Mouse (Mus musculus) forebrain, embryonic 13.5 days (tissue): ENCODE measurements at regions not wholly inside any gene's neighbourhood (a gene's known extent, or its start where the extent isn't known, plus 50 kb on each side); places are given as distances from the start of the nearest gene placed in this dataset.

Experiments
- ATAC-seq: fragments of 200-750 bp; cut with Nextera tagmentation; 2 replicates; pipeline ENCODE4 v1.8.0; 2017
- H3K27ac ChIP-seq: fragments of 300-500 bp; sonication (generic); 2 replicates; pipeline ENCODE4 v1.5.1; 2015; ENCODE audit warnings: inconsistent platforms, mild to moderate bottlenecking, moderate library complexity
- H3K27me3 ChIP-seq: fragments of 300-500 bp; sonication (generic); 2 replicates; pipeline ENCODE4 v1.6.1; 2015; ENCODE audit warnings: mild to moderate bottlenecking, inconsistent platforms
- H3K36me3 ChIP-seq: fragments of 300-500 bp; sonication (generic); 2 replicates; pipeline ENCODE4 v1.6.1; 2015; ENCODE audit warnings: mild to moderate bottlenecking, inconsistent platforms; ENCODE audit not compliant: poor library complexity, severe bottlenecking
- H3K4me1 ChIP-seq: fragments of 300-500 bp; sonication (generic); 2 replicates; pipeline ENCODE4 v1.6.1; 2015; ENCODE audit warnings: inconsistent platforms
- H3K4me2 ChIP-seq: fragments of 300-500 bp; sonication (generic); 2 replicates; pipeline ENCODE4 v1.6.1; 2015; ENCODE audit warnings: inconsistent platforms, mild to moderate bottlenecking, moderate library complexity
- H3K4me3 ChIP-seq: fragments of 300-500 bp; sonication (generic); 2 replicates; pipeline ENCODE4 v1.5.1; 2015; ENCODE audit warnings: mild to moderate bottlenecking, inconsistent platforms
- H3K9ac ChIP-seq: fragments of 300-500 bp; sonication (generic); 2 replicates; pipeline ENCODE4 v1.6.1; 2015; ENCODE audit warnings: mild to moderate bottlenecking, inconsistent platforms
- H3K9me3 ChIP-seq: fragments of 300-500 bp; sonication (generic); replicated peaks from 2 replicates; pipeline ENCODE4 v1.6.1; 2016; ENCODE audit warnings: inconsistent platforms
- WGBS: fragments of 180-500 bp; shearing (Covaris S2); methylation state at CpG from one replicate; pipeline ENCODE4 v1.1.7; 2015; 5-methylcytosine and 5-hydroxymethylcytosine counted together

DNA sequence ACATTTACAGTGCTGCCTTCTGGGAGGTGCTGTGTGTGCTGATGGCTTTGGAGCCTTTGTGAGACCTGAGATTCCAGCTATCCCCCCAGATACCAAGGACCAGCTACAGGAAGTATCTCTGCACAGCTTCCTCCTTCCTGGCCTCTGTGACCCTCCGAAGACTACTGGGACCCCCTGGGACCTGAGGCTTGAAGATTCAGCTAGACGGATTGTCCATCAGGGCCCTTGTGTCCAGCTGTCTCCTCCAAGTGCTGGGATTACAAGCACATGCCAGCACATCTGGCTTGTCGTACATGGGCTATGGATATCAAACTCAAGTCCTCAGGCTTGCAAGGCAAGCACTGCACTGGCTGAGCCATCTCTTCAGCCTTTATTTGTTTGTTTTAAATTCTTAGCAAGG, 71.7 kb upstream of the Mpp6 start:
- Histone ChIP-seq H3K4me1 (peaks cover 4% of the 10 kb centered on the region), H3K9ac (no peak overlapping the region), H3K36me3 (no peaks in the 10 kb centered on the region), H3K4me3 (no peak overlapping the region), H3K9me3 (no peaks in the 10 kb centered on the region), H3K4me2 (no peak overlapping the region), H3K27ac (no peak overlapping the region), H3K27me3 (no peaks in the 10 kb centered on the region)
- no peak for ATAC-seq
- 78% methylated on average over 3 of the region's 3 CpGs for WGBS

DNA sequence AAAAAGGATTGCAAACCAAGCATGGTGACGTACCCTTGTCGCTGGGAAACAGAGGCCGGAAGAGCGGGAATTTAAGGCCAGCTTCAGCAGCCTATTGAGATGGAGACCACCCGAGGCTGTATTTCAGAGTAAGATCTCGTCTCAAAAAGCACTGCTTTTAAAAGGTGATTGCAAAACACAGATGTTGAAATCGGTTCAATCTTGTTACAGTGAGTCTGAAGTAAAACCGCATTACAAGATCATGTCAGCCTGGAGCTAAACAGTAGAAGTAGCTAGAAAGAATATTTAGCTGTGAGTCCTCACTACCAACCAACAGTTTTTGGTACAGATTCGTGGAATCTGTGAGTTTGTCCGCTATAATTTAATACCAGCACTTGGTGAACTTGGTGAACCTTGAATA, 69.0 kb upstream of the Mpp6 start:
- no peaks in the 10 kb centered on the region for H3K36me3 ChIP-seq
- no peaks in the 10 kb centered on the region for H3K4me1 ChIP-seq
- no peak overlapping the region for H3K4me3 ChIP-seq
- no peaks in the 10 kb centered on the region for H3K9me3 ChIP-seq
- H3K27me3 ChIP-seq = no peaks in the 10 kb centered on the region
- WGBS = 71% methylated on average over 10 of the region's 10 CpGs
- no peak overlapping the region for H3K4me2 ChIP-seq
- no peak overlapping the region for H3K27ac ChIP-seq
- no peak for ATAC-seq
- no peak overlapping the region for H3K9ac ChIP-seq

DNA sequence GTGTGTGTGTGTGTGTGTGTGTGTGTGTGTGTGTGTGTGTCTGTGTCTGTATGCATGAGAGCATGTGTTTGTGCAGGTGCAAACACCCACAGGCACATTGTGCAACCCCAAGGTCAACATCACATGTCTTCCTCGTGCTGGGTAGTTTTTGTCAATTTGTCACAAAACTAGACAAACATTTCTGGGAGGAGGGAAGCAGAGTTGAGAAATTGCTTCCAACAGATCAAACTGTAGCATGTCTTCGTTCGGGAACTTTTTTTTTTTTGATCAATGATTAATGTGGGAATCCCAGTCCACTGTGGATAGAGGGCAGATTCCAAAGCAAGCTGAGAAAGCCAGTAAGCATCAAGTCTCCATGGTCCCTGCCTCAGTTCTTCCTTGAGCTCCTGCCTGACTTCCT, 67.9 kb upstream of the Mpp6 start:
- H3K4me1 ChIP-seq = no peaks in the 10 kb centered on the region
- no peaks in the 10 kb centered on the region for H3K27me3 ChIP-seq
- no peak for ATAC-seq
- no peaks in the 10 kb centered on the region for H3K9me3 ChIP-seq
- H3K9ac ChIP-seq = no peak overlapping the region
- H3K27ac ChIP-seq = no peak overlapping the region
- H3K36me3 ChIP-seq = no peaks in the 10 kb centered on the region
- no peak overlapping the region for H3K4me3 ChIP-seq
- no peak overlapping the region for H3K4me2 ChIP-seq
- 79% methylated on average over 3 of the region's 3 CpGs for WGBS

DNA sequence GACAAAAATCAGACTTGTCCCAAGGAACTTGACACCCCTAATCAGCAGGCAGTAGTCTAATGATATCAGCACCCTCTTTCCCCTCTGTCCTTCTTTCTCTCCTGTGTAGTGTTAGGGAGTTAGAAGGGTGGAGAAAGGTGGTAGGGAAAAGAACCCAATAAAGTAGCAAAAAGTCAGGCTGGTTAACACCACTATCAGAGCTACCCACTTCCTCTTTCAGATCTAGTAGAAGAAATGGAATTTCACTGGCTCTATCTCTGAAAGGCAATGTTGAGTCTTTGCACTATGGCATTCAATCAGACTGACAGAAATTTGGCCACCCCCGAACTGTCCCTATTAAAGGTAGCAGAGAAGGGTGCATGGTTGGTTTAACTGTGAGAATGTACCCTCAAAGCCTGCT, 65.9 kb upstream of the Mpp6 start:
- no peak overlapping the region for H3K4me2 ChIP-seq
- no peaks in the 10 kb centered on the region for H3K27me3 ChIP-seq
- H3K4me3 ChIP-seq = no peak overlapping the region
- no peaks in the 10 kb centered on the region for H3K36me3 ChIP-seq
- no peak overlapping the region for H3K27ac ChIP-seq
- H3K9ac ChIP-seq = no peak overlapping the region
- no peaks in the 10 kb centered on the region for H3K9me3 ChIP-seq
- no peaks in the 10 kb centered on the region for H3K4me1 ChIP-seq
- WGBS = 64% methylated on average over 1 of the region's 1 CpGs
- no peak for ATAC-seq

DNA sequence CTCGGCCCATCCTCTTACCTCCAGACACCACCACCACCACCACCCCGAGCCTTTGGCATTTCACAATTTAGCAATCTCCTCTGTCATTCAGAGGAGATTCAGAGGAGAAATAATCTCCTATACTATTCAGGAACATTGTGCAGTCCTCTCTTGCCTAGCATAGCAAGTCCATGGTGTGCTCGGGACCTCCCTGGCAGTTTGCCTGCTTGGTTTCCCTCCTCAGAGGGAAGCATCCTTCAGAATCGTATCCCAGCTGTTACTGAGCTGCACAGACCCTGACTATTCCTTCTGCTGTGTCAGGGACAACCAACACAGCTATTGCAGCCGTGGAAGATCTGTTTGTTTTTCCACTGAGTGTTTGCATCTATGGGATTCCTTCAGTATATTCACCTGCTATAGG, 63.3 kb upstream of the Mpp6 start:
- ATAC-seq = no peak
- Histone ChIP-seq H3K36me3 (no peaks in the 10 kb centered on the region), H3K9me3 (no peaks in the 10 kb centered on the region), H3K4me1 (no peaks in the 10 kb centered on the region), H3K27ac (no peak overlapping the region), H3K4me2 (no peak overlapping the region), H3K27me3 (no peaks in the 10 kb centered on the region), H3K9ac (no peak overlapping the region), H3K4me3 (no peak overlapping the region)
- WGBS = 77% methylated on average over 5 of the region's 5 CpGs

DNA sequence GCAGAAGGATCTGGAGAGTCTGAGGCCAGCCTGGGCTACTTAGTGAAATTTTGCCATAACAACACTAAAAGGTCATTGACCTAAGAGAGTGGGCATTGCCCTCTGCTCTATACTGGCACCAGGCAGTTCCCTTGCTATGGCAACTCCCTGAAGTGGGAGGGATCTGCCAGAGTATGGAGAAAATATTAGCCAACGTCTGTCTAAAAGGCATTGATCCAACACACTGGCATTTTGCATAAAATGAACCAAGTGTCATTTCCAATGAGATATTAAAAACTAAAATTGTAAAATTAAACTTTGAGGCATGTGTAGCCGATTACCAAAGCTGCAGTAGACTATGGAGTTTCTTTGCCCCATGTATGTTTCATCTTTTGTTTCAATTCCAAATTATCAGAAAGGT, 57.6 kb upstream of the Mpp6 start:
- WGBS = 90% methylated on average over 2 of the region's 2 CpGs
- Histone ChIP-seq H3K36me3 (no peaks in the 10 kb centered on the region), H3K9me3 (no peaks in the 10 kb centered on the region), H3K4me3 (no peak overlapping the region), H3K27ac (no peak overlapping the region), H3K4me2 (no peak overlapping the region), H3K9ac (no peak overlapping the region), H3K27me3 (no peaks in the 10 kb centered on the region), H3K4me1 (0 out of 2 replicates have a peak, but pooled peaks cover 9% of the 10 kb centered on the region)
- ATAC-seq = no peak

DNA sequence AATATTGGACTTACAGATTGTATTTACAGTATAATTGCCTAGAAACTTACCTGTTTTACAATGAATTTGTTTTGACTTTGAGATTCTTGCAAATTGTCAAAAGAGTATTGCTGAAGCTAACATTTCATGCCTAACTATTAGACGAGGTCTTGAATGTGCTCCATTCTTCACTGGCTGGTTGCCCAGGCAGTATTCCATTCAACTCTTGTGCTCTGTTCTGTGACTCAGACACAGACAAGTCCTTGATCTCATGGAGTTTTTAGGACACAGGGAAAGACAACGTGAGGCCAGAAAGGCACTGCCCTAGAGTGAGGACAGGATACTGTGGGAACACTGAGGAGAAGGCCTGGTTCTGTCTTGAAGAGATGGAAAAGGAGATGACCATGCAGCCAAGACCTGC, 57.0 kb upstream of the Mpp6 start:
- H3K4me1 ChIP-seq = 0 out of 2 replicates have a peak, but pooled peaks cover 9% of the 10 kb centered on the region
- no peak overlapping the region for H3K9ac ChIP-seq
- WGBS = 43% methylated on average over 2 of the region's 2 CpGs
- no peak overlapping the region for H3K4me3 ChIP-seq
- H3K27me3 ChIP-seq = no peaks in the 10 kb centered on the region
- H3K27ac ChIP-seq = no peak overlapping the region
- no peaks in the 10 kb centered on the region for H3K36me3 ChIP-seq
- H3K9me3 ChIP-seq = no peaks in the 10 kb centered on the region
- ATAC-seq = no peak
- H3K4me2 ChIP-seq = no peak overlapping the region

DNA sequence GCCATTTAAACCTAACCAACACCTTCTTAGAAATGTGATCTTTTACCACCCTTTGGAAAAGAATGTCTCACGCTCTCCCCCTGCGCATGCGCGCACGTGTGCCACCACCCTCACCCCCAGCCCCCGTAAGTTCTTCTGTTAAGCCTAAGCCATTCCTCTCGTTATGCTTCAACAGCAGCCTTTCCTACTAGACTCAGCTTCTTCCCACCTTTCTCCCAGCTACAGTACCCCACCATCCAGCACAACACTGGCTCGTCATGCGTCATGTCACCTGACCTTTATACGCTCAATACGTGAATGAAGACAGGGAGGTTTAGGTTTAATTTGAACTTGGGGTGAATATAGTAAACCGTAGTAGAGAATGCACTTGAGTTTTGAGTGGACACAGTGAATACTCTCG, 55.8 kb upstream of the Mpp6 start:
- H3K27me3 ChIP-seq = no peaks in the 10 kb centered on the region
- H3K9me3 ChIP-seq = no peaks in the 10 kb centered on the region
- H3K4me1 ChIP-seq = 0 out of 2 replicates have a peak, but pooled peaks cover 9% of the 10 kb centered on the region
- no peak overlapping the region for H3K9ac ChIP-seq
- H3K36me3 ChIP-seq = no peaks in the 10 kb centered on the region
- peak overlapping the region; percentile 24; the same call in 1 of the 2 replicates for H3K4me2 ChIP-seq
- no peak for ATAC-seq
- 56% methylated on average over 13 of the region's 13 CpGs for WGBS
- no peak overlapping the region for H3K4me3 ChIP-seq
- no peak overlapping the region for H3K27ac ChIP-seq

DNA sequence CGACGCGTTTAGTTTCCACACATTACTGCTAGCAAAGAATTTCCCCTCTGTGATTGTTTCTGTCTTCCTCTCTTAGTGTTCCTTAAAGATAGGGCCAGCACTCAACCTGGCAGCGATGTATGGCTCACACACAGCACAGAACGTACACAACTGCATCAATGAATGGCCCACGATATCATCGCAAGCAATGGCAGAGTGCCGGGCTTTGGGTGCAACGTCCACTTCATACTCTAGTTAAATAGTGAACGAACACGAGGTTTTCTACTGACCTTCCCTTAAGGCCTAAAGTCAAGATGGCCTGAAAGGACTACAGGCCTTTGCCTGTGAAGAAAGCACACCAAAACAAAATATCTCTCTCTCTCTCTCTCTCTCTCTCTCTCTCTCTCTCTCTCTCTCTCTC, 51.4 kb upstream of the Mpp6 start:
- no peaks in the 10 kb centered on the region for H3K27me3 ChIP-seq
- no peaks in the 10 kb centered on the region for H3K36me3 ChIP-seq
- no peak for ATAC-seq
- H3K4me2 ChIP-seq = no peak overlapping the region
- no peak overlapping the region for H3K9ac ChIP-seq
- 91% methylated on average over 11 of the region's 11 CpGs for WGBS
- no peak overlapping the region for H3K27ac ChIP-seq
- H3K4me1 ChIP-seq = 0 out of 2 replicates have a peak, but pooled peaks cover 8% of the 10 kb centered on the region
- no peaks in the 10 kb centered on the region for H3K9me3 ChIP-seq
- H3K4me3 ChIP-seq = no peak overlapping the region

DNA sequence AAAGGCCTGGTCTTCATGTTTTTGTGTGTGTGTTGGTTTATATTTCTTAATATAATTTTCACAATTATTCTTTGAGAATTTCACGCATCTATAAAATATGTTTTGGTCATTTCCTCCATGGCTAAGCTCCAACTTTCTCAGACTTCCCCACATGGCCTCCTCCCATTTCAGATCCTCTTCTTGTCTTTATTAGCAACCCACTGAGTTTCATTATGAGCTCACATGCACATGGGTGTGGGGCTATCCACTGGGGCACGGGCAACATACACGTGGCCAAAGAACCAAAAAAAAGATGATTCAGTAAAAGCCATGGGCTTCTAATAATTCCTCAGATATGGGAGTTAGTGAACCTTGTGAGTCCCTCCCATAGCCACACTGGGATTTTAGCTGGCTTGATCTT, 50.1 kb upstream of the Mpp6 start:
- no peaks in the 10 kb centered on the region for H3K36me3 ChIP-seq
- whole genome bisulfite sequencing = 88% methylated on average over 3 of the region's 3 CpGs
- ATAC-seq = no peak

More for the DNA sequence above, 50.1 kb upstream of the Mpp6 start:
- Histone ChIP-seq H3K9me3 (no peaks in the 10 kb centered on the region), H3K27me3 (no peaks in the 10 kb centered on the region), H3K27ac (no peak overlapping the region), H3K4me2 (no peak overlapping the region), H3K4me3 (no peak overlapping the region), H3K9ac (no peak overlapping the region), H3K4me1 (no peaks in the 10 kb centered on the region)
